Mouse (Mus musculus) liver, embryonic 15.5 days (tissue): ENCODE measurements around the gene Ccdc124. TPM values are rescaled to one million over a fixed set of nuclear protein-coding genes. Genes with fewer than 3 reads are reported as not detected.
A peak's percentile ranks its signal among the peaks of the same experiment; 100 is the strongest.

Experiments
- ATAC-seq: fragments of 200-750 bp; cut with Nextera tagmentation; 2 replicates; pipeline ENCODE4 v1.8.0; 2017; ENCODE audit warnings: moderate number of reproducible peaks, mild to moderate bottlenecking, moderate library complexity; ENCODE audit not compliant: insufficient read depth
- H3K27ac ChIP-seq: fragments of 300-500 bp; sonication (generic); replicated peaks from 2 replicates; pipeline ENCODE4 v1.5.1; 2015; ENCODE audit warnings: mild to moderate bottlenecking, inconsistent platforms
- H3K27me3 ChIP-seq: fragments of 300-500 bp; sonication (generic); 2 replicates; pipeline ENCODE4 v1.6.1; 2015; ENCODE audit warnings: mild to moderate bottlenecking, inconsistent platforms
- H3K36me3 ChIP-seq: fragments of 300-500 bp; sonication (generic); replicated peaks from 2 replicates; pipeline ENCODE4 v1.6.1; 2015; ENCODE audit warnings: moderate library complexity, mild to moderate bottlenecking, inconsistent platforms
- H3K4me1 ChIP-seq: fragments of 300-500 bp; sonication (generic); replicated peaks from 2 replicates; pipeline ENCODE4 v1.6.1; 2015; ENCODE audit warnings: inconsistent platforms
- H3K4me2 ChIP-seq: fragments of 300-500 bp; sonication (generic); 2 replicates; pipeline ENCODE4 v1.6.1; 2015; ENCODE audit warnings: moderate library complexity, mild to moderate bottlenecking, inconsistent platforms
- H3K4me3 ChIP-seq: fragments of 300-500 bp; sonication (generic); replicated peaks from 2 replicates; pipeline ENCODE4 v1.5.1; 2015; ENCODE audit warnings: mild to moderate bottlenecking, inconsistent platforms
- H3K9ac ChIP-seq: fragments of 300-500 bp; sonication (generic); 2 replicates; pipeline ENCODE4 v1.6.1; 2015; ENCODE audit warnings: moderate library complexity, mild to moderate bottlenecking, inconsistent platforms
- H3K9me3 ChIP-seq: fragments of 300-500 bp; sonication (generic); replicated peaks from 2 replicates; pipeline ENCODE4 v1.6.1; 2016; ENCODE audit warnings: inconsistent platforms
- WGBS: fragments of 180-500 bp; shearing (Covaris S2); methylation state at CpG from one replicate; pipeline ENCODE4 v1.1.7; 2015; ENCODE audit warnings: mixed read lengths; ENCODE audit not compliant: insufficient replicate concordance; 5-methylcytosine and 5-hydroxymethylcytosine counted together
- polyA plus RNA-seq: library from polyadenylated mRNA; unstranded; fragments of >200 nt; fragmentation: Nextera tagmentation; extraction: Ambion mirVana; gene quantifications from 2 replicates; pipeline ENCODE4 v1.2.1, GENCODE M21; 2015

Gene Ccdc124
- polyA plus RNA-seq, 1 experiment from 2014 or later, result 48.1 TPM

- Histone ChIP-seq H3K4me1 (peaks cover 77% of the 10 kb centered on the region), H3K4me2 (peak overlapping the region; percentile 91), H3K9ac (peak overlapping the region; percentile 72)
Measured at GRCm38 (mm10) chr8:70843214-70843773, 30.4 kb downstream of the Ccdc124 start.

GRCm38 (mm10) chr8:70842484-70842883, 31.3 kb downstream of the Ccdc124 start:
- Histone ChIP-seq H3K9ac (peak overlapping the region; percentile 72), H3K4me3 (peak overlapping the region; percentile 63), H3K4me1 (peaks cover 85% of the 10 kb centered on the region), H3K27me3 (peaks cover 10% of the 10 kb centered on the region; the same call in 1 of the 2 replicates), H3K4me2 (peak overlapping the region; percentile 91), H3K9me3 (no peaks in the 10 kb centered on the region), H3K27ac (peak overlapping the region; percentile 98), H3K36me3 (peaks cover 2% of the 10 kb centered on the region; the same call in 1 of the 2 replicates)
- WGBS, result 72% methylated on average over 25 of the region's 25 CpGs
- no peak for ATAC-seq

More at GRCm38 (mm10) chr8:70843214-70843773, 30.4 kb downstream of the Ccdc124 start:
- peak overlapping the region; percentile 63 for H3K4me3 ChIP-seq
- WGBS, result 17% methylated on average over 5 of the region's 5 CpGs
- no peaks in the 10 kb centered on the region for H3K36me3 ChIP-seq
- peaks cover 17% of the 10 kb centered on the region for H3K27me3 ChIP-seq
- H3K27ac ChIP-seq, result peak overlapping the region; percentile 98
- H3K9me3 ChIP-seq, result no peaks in the 10 kb centered on the region
- peak; percentile 55 for ATAC-seq

- H3K9me3 ChIP-seq, result no peaks in the 10 kb centered on the region
- H3K27me3 ChIP-seq, result peaks cover 2% of the 10 kb centered on the region; the same call in 1 of the 2 replicates
- peak overlapping the region; percentile 91 for H3K4me2 ChIP-seq
- peaks cover 13% of the 10 kb centered on the region for H3K36me3 ChIP-seq
- H3K4me1 ChIP-seq, result peaks cover 88% of the 10 kb centered on the region
- peak; percentile 40 for ATAC-seq
- H3K27ac ChIP-seq, result peak overlapping the region; percentile 98
- peak overlapping the region; percentile 63 for H3K4me3 ChIP-seq
- 11% methylated on average over 22 of the region's 22 CpGs for WGBS
- peak overlapping the region; percentile 72 for H3K9ac ChIP-seq
Measured at GRCm38 (mm10) chr8:70841147-70842072, 32.3 kb downstream of the Ccdc124 start.

- peak overlapping the region; percentile 72 for H3K9ac ChIP-seq
- H3K36me3 ChIP-seq, result peaks cover 21% of the 10 kb centered on the region
- H3K4me1 ChIP-seq, result peaks cover 90% of the 10 kb centered on the region
- no peaks in the 10 kb centered on the region for H3K27me3 ChIP-seq
- H3K9me3 ChIP-seq, result no peaks in the 10 kb centered on the region
- no peak for ATAC-seq
- WGBS, result 41% methylated on average over 10 of the region's 10 CpGs
- peak overlapping the region; percentile 91 for H3K4me2 ChIP-seq
- peak overlapping the region; percentile 63 for H3K4me3 ChIP-seq
- peak overlapping the region; percentile 98 for H3K27ac ChIP-seq
Measured at GRCm38 (mm10) chr8:70840590-70840989, 33.1 kb downstream of the Ccdc124 start.

- Histone ChIP-seq H3K27ac (peak within 1 kb of the TSS; percentile 98), H3K9ac (peak within 1 kb of the TSS; percentile 92), H3K4me2 (peak within 1 kb of the TSS; percentile 91), H3K4me1 (peaks cover 90% of the 10 kb centered on the region), H3K36me3 (peaks cover 30% of the 10 kb centered on the region), H3K4me3 (peak within 1 kb of the TSS; percentile 84), H3K27me3 (no peaks in the 10 kb centered on the region), H3K9me3 (no peaks in the 10 kb centered on the region)
- under 1% methylated on average over 55 of the region's 55 CpGs for WGBS
- ATAC-seq, result peak; percentile 88
Measured at GRCm38 (mm10) chr8:70839408-70840351, 34.1 kb downstream of the Ccdc124 start, which contains the start of gene Arrdc2. Arrdc2 (minus strand) TSS chr8:70839720.

- Histone ChIP-seq H3K9me3 (no peaks in the 10 kb centered on the region), H3K27me3 (no peaks in the 10 kb centered on the region), H3K4me2 (peak overlapping the region; percentile 91), H3K9ac (peak overlapping the region; percentile 92), H3K4me1 (peaks cover 90% of the 10 kb centered on the region), H3K27ac (peak overlapping the region; percentile 98), H3K4me3 (peak overlapping the region; percentile 84), H3K36me3 (peaks cover 37% of the 10 kb centered on the region)
- WGBS, result 3% methylated on average over 65 of the region's 66 CpGs
- peak; percentile 35 for ATAC-seq
Measured at GRCm38 (mm10) chr8:70838654-70839407, 34.9 kb downstream of the Ccdc124 start.

GRCm38 (mm10) chr8:70836666-70837065, 37.1 kb downstream of the Ccdc124 start:
- Histone ChIP-seq H3K4me1 (peaks cover 89% of the 10 kb centered on the region), H3K27me3 (no peaks in the 10 kb centered on the region), H3K9ac (peak overlapping the region; percentile 32; the same call in 1 of the 2 replicates), H3K4me2 (peak overlapping the region; percentile 91), H3K36me3 (peaks cover 37% of the 10 kb centered on the region), H3K27ac (peak overlapping the region; percentile 86), H3K4me3 (peak overlapping the region; percentile 84), H3K9me3 (no peaks in the 10 kb centered on the region)
- no peak for ATAC-seq
- 89% methylated on average over 12 of the region's 12 CpGs for WGBS

GRCm38 (mm10) chr8:70834071-70834470, 39.7 kb downstream of the Ccdc124 start:
- ATAC-seq, result no peak
- Histone ChIP-seq H3K27me3 (no peaks in the 10 kb centered on the region), H3K36me3 (peaks cover 37% of the 10 kb centered on the region), H3K9ac (no peak overlapping the region), H3K27ac (0 out of 2 replicates have a peak overlapping the region, but pooled peaks have one; percentile 8), H3K4me2 (no peak overlapping the region), H3K4me1 (peaks cover 75% of the 10 kb centered on the region), H3K9me3 (no peaks in the 10 kb centered on the region), H3K4me3 (no peak overlapping the region)
- 95% methylated on average over 3 of the region's 3 CpGs for WGBS

GRCm38 (mm10) chr8:70833520-70833919, 40.2 kb downstream of the Ccdc124 start:
- WGBS, result 51% methylated on average over 15 of the region's 15 CpGs
- Histone ChIP-seq H3K27me3 (no peaks in the 10 kb centered on the region), H3K36me3 (peaks cover 37% of the 10 kb centered on the region), H3K9ac (0 out of 2 replicates have a peak overlapping the region, but pooled peaks have one; percentile 21), H3K27ac (peak overlapping the region; percentile 46), H3K4me1 (peaks cover 70% of the 10 kb centered on the region), H3K9me3 (no peaks in the 10 kb centered on the region), H3K4me3 (no peak overlapping the region), H3K4me2 (no peak overlapping the region)
- ATAC-seq, result no peak
